In genomic region chr16:91353638-91354037, GRCm38 (mm10) we compare ENCODE assay signal across 36 mouse cellular contexts. TPM values are rescaled to one million over a fixed set of nuclear protein-coding genes. Genes with fewer than 3 reads are reported as not detected.
DNase-seq lines count a peak whose midpoint lies in the region; ATAC-seq lines count a peak whose summit lies in the region.
"Had no signal": no experiment of that assay in that cellular context is flagged by ENCODE, and none has a peak within 500 bp of the region (broad histone marks: within the 10 kb centered on the region; RNA-seq: fewer than 3 reads in every experiment).

No protein-coding gene starts in this region.

- no peak overlapping the region for H3K4me3 ChIP-seq in heart, embryonic 10.5 days
- no peak overlapping the region for H3K4me3 ChIP-seq in liver, embryonic 15.5 days (replicated peaks)
- H3K4me3 ChIP-seq: forebrain, embryonic 13.5 days; hindbrain, embryonic 12.5 days; intestine, embryonic 15.5 days; limb, embryonic 10.5 days; limb, embryonic 15.5 days; lung, embryonic 15.5 days; megakaryocyte, embryonic 14.5 days; midbrain, embryonic 13.5 days; neural tube, embryonic 13.5 days had no signal

- no peaks in the 10 kb centered on the region for H3K9me3 ChIP-seq in heart, embryonic 10.5 days
- no peaks in the 10 kb centered on the region for H3K9me3 ChIP-seq in liver, embryonic 15.5 days (replicated peaks)
- H3K9me3 ChIP-seq: forebrain, embryonic 13.5 days; hindbrain, embryonic 12.5 days; intestine, embryonic 15.5 days; limb, embryonic 10.5 days; limb, embryonic 15.5 days; lung, embryonic 15.5 days; megakaryocyte, embryonic 14.5 days; midbrain, embryonic 13.5 days; neural tube, embryonic 13.5 days had no signal

- peaks cover 45% of the 10 kb centered on the region for H3K27me3 ChIP-seq in heart, embryonic 10.5 days (ENCODE audit: insufficient read depth, poor library complexity, severe bottlenecking)
- no peaks in the 10 kb centered on the region for H3K27me3 ChIP-seq in liver, embryonic 15.5 days

- 83% methylated on average over 5 of the region's 5 CpGs for WGBS in heart, embryonic 10.5 days
- 61% methylated on average over 5 of the region's 5 CpGs for WGBS in liver, embryonic 15.5 days (ENCODE audit: insufficient replicate concordance)

- no peak for DNase-seq in heart, embryonic 10.5 days (ENCODE audit: low spot score)
- no peak for DNase-seq in heart, postnatal 10 days
- peak; percentile 45 to 58 for DNase-seq in spleen, postnatal 10 days (ENCODE audit: low spot score in 2 of 2)
- DNase-seq in spleen, postnatal 14 days (ENCODE audit: low spot score in 2 of 2) = no peak
- no peak for DNase-seq in retina, postnatal 1 day
- DNase-seq: adrenal gland, postnatal 25 days; cerebellum, adult 2 months; cerebellum, postnatal 14 days; gastrocnemius, postnatal 25 days; heart, adult 11 months; kidney, adult 9 months; kidney, postnatal 10 days; layer of hippocampus, adult 9-11 months; right cerebral cortex, postnatal 14 days; thymus, postnatal 4 days had no signal

- peak overlapping the region; percentile 62; the same call in 1 of the 2 replicates for H3K27ac ChIP-seq in heart, embryonic 10.5 days
- H3K27ac ChIP-seq in liver, embryonic 15.5 days (replicated peaks) = peak overlapping the region; percentile 99
- H3K27ac ChIP-seq: forebrain, embryonic 13.5 days; hindbrain, embryonic 12.5 days; hindbrain, postnatal 0 days; intestine, embryonic 15.5 days; limb, embryonic 10.5 days; limb, embryonic 15.5 days; lung, embryonic 15.5 days; midbrain, embryonic 13.5 days; neural tube, embryonic 13.5 days had no signal

- peak overlapping the region; percentile 77 for H3K4me2 ChIP-seq in liver, embryonic 15.5 days
- H3K4me2 ChIP-seq: forebrain, embryonic 13.5 days; hindbrain, embryonic 12.5 days; intestine, embryonic 15.5 days; limb, embryonic 15.5 days; lung, embryonic 15.5 days; midbrain, embryonic 13.5 days; neural tube, embryonic 13.5 days had no signal

- H3K36me3 ChIP-seq in heart, embryonic 10.5 days = no peaks in the 10 kb centered on the region
- H3K36me3 ChIP-seq in liver, embryonic 15.5 days (replicated peaks) = no peaks in the 10 kb centered on the region
- H3K36me3 ChIP-seq: hindbrain, embryonic 12.5 days; intestine, embryonic 15.5 days; limb, embryonic 10.5 days; limb, embryonic 15.5 days; lung, embryonic 15.5 days; midbrain, embryonic 13.5 days; neural tube, embryonic 13.5 days had no signal

- H3K9ac ChIP-seq in liver, embryonic 15.5 days = peak overlapping the region; percentile 62
- H3K9ac ChIP-seq: forebrain, embryonic 13.5 days; hindbrain, embryonic 12.5 days; intestine, embryonic 15.5 days; limb, embryonic 15.5 days; lung, embryonic 15.5 days; midbrain, embryonic 13.5 days; neural tube, embryonic 13.5 days had no signal

- intact Hi-C loops in heart, postnatal 10 days (cut with DNase I) = no loop called here

- no peaks in the 10 kb centered on the region for H3K4me1 ChIP-seq in heart, embryonic 10.5 days
- peaks cover 60% of the 10 kb centered on the region for H3K4me1 ChIP-seq in liver, embryonic 15.5 days (replicated peaks)
- H3K4me1 ChIP-seq: hindbrain, embryonic 12.5 days; intestine, embryonic 15.5 days; limb, embryonic 10.5 days had no signal

- no peak for ATAC-seq in liver, embryonic 15.5 days (ENCODE audit: insufficient read depth)
- ATAC-seq in CD4-positive, CD25-positive, alpha-beta regulatory T cell, adult 4 months = no peak
- ATAC-seq: forebrain, embryonic 13.5 days; hindbrain, postnatal 0 days; midbrain, embryonic 13.5 days had no signal

RNA-seq across cellular contexts. Expression of gene Ifnar2, which starts 18.9 kb away (rescaled TPM):
- 42.2 and 48.8 TPM in 2 replicates for polyA plus RNA-seq in heart, embryonic 10.5 days (2016; fragmentation: Nextera tagmentation; extraction: Ambion mirVana)
- 10 to 100 TPM; 39.1 to 42.0 TPM for total RNA-seq in heart, postnatal 10 days (2021)
- polyA plus RNA-seq in liver, embryonic 15.5 days (2015; fragmentation: Nextera tagmentation; extraction: Ambion mirVana) = 86.9 and 90.8 TPM in 2 replicates
- 10 to 100 TPM; 45.8 to 48.2 TPM for polyA plus RNA-seq in CD4-positive, CD25-positive, alpha-beta regulatory T cell, adult 4 months (2017; shearing (Covaris generic))

RNA-seq across cellular contexts. Expression of gene Gm21970, which starts 37.9 kb away (rescaled TPM):
- polyA plus RNA-seq in heart, embryonic 10.5 days (2016; fragmentation: Nextera tagmentation; extraction: Ambion mirVana) = not detected in 2 replicates
- total RNA-seq in heart, postnatal 10 days (2021) = not detected
- polyA plus RNA-seq in liver, embryonic 15.5 days (2015; fragmentation: Nextera tagmentation; extraction: Ambion mirVana) = 0.31 TPM in 1 of 2 replicates, not detected in the other
- not detected for polyA plus RNA-seq in CD4-positive, CD25-positive, alpha-beta regulatory T cell, adult 4 months (2017; shearing (Covaris generic))
- total RNA-seq: adrenal gland, adult 18-20 months; adrenal gland, postnatal 25 days; gastrocnemius, postnatal 25 days; heart, postnatal 25 days; hindbrain, postnatal 0 days; left cerebral cortex, postnatal 10 days had no signal
- polyA plus RNA-seq: cerebellum, adult 2 months; cortical plate, adult 2 months; embryonic facial prominence, embryonic 14.5 days; forebrain, embryonic 13.5 days; heart, embryonic 14.5 days; hindbrain, embryonic 12.5 days; hindbrain, postnatal 0 days; intestine, embryonic 15.5 days; large intestine, adult 2 months; limb, embryonic 10.5 days; limb, embryonic 15.5 days; lung, embryonic 15.5 days; midbrain, embryonic 13.5 days; neural tube, embryonic 13.5 days; small intestine, adult 2 months; thymus, postnatal 0 days had no signal

RNA-seq across cellular contexts. Expression of gene Il10rb, which starts 52.3 kb away (rescaled TPM):
- polyA plus RNA-seq in heart, embryonic 10.5 days (2016; fragmentation: Nextera tagmentation; extraction: Ambion mirVana) = 29.6 and 37.0 TPM in 2 replicates
- 100 to 1,000 TPM in 1 of 2 experiments, 10 to 100 TPM in 1; 82.7 to 101 TPM for total RNA-seq in heart, postnatal 10 days (2021)
- 29.9 and 34.7 TPM in 2 replicates for polyA plus RNA-seq in liver, embryonic 15.5 days (2015; fragmentation: Nextera tagmentation; extraction: Ambion mirVana)
- 100 to 1,000 TPM; 131 to 143 TPM for polyA plus RNA-seq in CD4-positive, CD25-positive, alpha-beta regulatory T cell, adult 4 months (2017; shearing (Covaris generic))

Comparison
In these comparisons a context has a peak if more than half of its experiments do, and no peak if none do; other contexts are left out.
1. DNase-seq: peak in spleen, postnatal 10 days (2 of 2); none in heart, embryonic 10.5 days (single experiment), heart, postnatal 10 days (0 of 2), spleen, postnatal 14 days (0 of 2) and retina, postnatal 1 day (single experiment).